Mouse (Mus musculus): ENCODE data around the gene Slc28a3.

Gene Slc28a3

DNA sequence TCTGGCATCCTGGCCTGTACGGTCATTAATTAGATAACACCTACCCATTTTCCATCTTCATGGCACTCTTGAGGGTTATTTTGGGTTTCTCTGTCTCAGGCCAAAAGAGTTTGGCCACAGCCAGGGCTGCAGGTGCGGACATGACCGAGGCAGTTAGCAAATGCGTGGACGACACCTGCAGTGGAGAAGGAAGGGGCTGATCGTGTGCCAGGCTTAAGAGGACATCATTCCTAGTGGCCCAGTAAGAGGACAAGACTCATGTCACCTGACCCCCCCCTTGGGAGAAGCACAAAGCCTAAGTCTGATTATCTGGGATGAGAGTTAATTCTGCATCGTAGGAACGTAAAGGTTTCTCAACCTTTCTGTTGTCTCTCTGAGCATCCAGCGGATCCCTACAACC is 44.5 kb downstream of the Slc28a3 start:
- in situ Hi-C loops (cut with MboI, MseI) = no loop called here

DNA sequence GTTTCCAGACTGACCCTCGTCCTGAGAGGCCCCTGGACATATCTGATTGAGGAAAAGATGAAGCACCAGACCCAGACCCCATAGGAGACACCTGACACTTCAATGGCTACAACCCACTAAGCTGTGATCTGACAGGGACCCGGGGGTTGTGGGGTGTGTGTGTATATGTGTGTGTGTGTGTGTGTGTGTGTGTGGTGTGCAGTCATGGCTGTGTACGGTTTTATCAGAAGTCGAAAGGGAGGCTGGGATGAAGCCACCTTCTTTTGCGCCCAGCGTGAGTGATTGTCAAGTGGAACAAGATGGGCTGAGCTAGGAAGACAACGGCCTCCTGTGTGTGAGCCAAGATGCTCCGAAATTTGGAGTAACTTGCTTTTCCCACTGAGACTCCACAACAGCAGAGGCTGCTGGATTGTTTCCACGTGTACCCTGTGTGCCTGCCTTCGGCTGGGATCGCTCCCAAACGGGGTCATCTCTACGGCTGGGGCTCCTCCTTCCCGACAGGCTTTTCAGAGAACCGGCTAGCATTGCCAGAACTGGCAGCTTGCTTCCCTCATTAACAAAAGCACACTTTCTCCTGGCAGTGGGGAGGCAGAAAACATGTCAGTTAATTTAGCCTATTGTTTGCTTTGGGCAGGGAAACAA is 50.1 kb downstream of the Slc28a3 start:
- in situ Hi-C loops (cut with MboI, MseI) = no loop called here

DNA sequence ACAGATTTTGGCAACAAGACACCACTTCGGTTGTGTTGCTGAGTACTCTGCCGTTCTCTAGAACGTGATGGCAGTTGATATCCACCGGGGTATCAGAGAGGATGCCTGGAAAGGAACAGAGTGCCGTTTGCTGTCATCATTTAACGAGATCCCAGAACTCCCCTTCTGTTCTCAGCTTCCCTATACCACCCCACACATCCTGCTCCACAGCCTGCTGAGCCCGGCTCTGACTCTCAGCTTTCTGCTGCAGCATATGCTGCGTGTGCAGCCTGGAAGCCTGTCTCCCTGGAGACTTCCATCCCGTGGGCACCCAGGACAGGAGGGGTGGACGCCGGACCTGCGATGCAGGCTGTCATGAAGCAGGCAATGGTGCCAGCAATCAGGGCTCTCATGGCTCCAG is 52.5 kb downstream of the Slc28a3 start:
- in situ Hi-C loops (cut with MboI, MseI) = no loop called here

DNA sequence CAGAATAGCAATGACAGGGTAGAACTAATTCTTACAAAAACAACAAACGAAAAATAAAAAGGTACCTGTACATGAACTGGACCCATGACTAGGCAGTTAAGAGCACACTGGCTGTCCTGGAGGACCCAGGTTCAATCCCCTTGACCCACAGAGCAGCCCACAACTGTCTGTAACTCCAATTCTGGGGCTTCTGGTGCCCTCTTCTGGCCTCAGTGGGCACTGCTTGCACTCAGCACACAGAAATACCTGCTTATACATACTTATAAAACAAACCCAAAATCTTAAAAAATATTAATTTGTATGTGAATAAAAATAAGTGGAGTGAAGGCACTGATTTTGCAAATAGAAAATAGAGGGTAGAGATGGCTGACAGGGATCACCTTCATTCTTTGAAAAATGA is 54.7 kb downstream of the Slc28a3 start:
- in situ Hi-C loops (cut with MboI, MseI) = no loop called here

DNA sequence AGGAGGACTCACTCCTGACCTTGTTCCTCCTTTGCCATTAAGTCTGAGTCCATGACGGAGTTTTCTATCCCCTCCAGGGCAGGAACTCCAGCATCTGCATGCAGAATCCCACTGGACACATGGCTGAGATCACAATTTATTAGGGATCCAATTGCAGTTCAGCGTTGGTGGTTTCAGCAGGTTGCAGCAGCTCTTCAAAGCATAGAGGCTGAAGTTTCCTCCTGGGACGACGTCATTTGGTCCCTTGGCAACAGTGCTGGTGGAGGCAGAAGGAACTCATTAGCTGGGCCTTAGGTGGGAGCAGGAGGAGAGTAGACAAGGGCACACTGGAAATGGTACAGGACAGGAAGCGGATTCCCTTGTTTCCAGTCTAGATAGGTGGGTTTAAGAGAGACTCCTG is 55.1 kb downstream of the Slc28a3 start:
- in situ Hi-C loops (cut with MboI, MseI) = no loop called here

DNA sequence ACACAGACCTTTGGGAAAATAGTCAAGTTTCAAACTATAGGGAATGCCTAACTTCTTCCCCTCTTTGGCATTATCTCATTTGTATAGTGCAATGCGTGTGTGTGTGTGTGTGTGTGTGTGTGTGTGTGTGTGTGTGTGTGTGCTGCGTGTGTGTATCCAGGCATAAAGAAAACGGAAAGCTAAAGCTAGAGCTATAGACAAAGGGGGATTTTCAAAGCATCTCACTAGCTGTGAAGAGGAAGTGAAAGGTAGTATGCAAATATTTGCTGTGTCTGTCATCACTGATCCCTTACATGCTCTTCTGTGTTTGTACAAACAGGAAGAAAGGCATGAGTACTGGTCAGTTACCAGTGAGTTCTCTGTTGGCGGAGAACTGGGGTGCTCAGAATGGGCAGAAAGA is 58.8 kb downstream of the Slc28a3 start:
- in situ Hi-C loops (cut with MboI, MseI) = no loop called here

DNA sequence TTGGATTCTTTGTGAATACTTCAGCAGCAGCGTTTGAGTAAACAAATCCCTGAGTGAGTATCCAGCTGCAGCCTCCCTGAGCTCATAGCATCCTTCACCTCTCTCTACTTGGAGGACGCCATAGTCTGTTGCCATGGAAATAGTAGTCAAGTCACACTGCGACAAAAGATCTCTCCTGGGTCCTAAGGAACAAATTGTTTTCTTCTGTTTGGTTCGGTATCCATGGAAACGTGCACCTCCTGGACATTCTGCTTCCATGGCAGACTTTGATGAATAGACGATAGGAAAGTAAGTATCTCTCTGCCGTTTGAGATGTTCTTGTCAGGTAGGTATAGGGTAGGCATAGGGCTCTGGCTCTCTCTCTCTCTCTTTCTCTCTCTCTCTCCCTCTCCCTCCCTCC is 63.1 kb downstream of the Slc28a3 start:
- in situ Hi-C loops (cut with MboI, MseI) = loop anchor here (5.0 to 10.0 kb wide), 5 partner anchors 270 to 543 kb away; partner anchors contain the start of genes Gkap1 (in 1 of the 2) and Idnk (in 1 of the 2)

DNA sequence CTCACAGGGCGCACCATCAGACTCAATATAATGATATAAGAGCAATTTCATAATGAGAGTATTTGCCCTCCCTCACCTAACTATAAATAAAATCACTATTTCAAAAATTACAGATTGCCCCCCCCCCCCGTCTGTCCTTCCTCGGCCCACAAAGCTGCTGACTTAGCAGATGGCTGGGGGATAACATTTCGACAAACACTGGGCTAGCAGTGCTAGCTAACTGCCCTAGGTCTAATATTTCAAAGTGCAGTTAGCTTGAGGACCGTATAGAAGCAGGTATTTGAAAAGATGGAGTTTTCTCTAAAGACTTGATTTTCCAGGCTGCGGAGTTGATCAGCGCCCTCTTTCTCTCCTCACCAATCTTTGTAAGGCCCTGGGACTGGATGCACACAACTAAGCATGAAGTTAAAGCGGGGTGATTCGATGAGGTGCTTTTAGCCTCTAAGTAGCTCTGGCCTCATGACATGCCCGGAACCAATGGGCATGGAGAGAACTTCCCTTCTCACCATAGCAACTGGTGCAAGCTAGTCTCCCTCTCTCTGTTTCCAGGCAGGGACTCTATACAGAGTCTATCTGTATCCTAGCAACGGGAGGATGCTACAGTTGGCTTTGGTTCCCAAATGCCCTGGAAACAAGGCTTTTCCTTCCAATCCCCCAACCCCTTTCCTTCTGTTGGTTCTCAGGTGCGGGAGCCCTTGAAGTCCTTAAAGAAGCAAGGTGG is 66.8 kb downstream of the Slc28a3 start:
- in situ Hi-C loops (cut with MboI, MseI) = loop anchor here (5.0 to 10.0 kb wide), 5 partner anchors 252 to 539 kb away; partner anchors contain the start of gene Idnk (in 1 of the 2)

DNA sequence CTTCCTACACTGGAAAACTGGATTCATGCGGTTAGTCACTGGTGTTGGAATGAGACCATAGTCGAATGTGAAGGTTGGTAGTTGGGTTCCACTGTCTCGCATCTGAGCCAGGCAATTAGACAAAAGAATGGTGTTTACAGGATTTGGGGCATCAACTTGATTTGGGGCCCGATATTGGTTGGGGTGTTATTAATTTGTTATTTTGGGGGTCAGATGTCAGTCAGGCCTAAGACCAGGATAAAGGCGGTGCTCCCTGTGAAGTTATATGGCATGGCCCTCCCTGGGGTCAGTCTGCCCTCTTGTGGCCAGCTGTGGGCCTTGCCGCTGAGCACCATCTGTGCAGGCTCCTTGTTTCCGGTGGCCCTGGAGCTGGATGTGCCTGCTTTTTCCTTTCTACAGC is 67.6 kb downstream of the Slc28a3 start:
- in situ Hi-C loops (cut with MboI, MseI) = loop anchor here (5.0 to 10.0 kb wide), 5 partner anchors 251 to 538 kb away; partner anchors contain the start of gene Idnk (in 1 of the 2)

DNA sequence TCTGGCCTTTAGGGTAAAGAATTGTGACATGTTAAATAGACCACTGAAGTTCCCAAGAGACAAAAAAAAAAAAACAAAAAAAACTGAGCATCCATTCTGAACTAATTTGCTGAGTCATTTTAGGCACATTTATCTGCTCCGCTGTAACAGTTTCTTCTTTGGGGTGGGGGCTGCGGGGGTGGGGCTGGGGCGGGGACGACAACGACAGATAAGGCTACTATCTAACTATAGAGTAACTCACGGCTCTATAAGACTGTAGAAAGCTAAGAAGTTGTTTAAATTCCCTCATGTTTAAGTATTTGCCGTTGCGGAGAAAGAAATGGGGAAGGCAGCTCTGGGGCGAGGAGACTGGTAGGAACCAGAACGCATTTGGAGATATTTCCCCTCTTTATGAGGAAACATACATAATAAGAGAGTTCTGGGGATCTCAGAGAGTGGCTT is 68.1 kb downstream of the Slc28a3 start:
- in situ Hi-C loops (cut with MboI, MseI) = loop anchor here (5.0 to 10.0 kb wide), 5 partner anchors 250 to 538 kb away; partner anchors contain the start of gene Idnk (in 1 of the 2)

DNA sequence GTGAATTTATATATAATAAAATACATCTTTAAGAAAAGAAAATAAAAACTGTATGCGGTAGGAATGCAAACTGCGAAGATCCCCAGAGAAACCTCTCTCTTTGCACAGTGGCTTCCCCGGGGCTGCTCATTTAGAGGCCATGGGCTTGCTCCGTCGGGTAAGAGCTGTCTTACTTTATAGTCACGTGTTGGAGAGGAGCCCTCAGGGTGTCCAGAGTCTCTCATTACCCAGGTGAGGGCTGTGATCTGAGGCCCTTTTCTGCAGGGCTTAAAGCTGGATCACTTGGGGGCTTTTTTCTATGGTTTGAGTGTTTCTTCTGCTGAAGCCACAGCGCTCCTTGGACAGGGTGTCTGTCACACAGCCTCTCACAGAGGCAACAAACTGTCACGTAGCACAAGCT is 68.5 kb downstream of the Slc28a3 start:
- in situ Hi-C loops (cut with MboI, MseI) = loop anchor here (5.0 to 10.0 kb wide), 5 partner anchors 250 to 537 kb away; partner anchors contain the start of gene Idnk (in 1 of the 2)

DNA sequence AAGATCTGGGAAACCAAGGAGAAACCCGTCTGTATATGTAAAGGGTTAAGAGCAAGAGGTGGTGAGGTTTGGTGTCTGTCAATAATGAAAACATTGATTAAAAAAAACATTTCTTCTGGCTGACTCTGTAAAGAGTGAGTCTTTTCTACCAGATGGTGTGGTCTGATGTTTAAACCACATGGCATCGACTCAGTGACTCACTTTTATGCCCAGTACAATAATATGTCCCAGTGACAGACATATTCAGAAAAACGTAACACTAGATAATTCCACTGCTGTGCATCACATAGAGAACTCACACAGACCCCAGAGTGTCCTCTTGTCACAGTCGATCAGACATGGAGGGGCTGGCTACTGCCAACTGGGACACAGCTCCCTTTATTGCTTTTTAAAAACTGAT is 69.1 kb downstream of the Slc28a3 start:
- in situ Hi-C loops (cut with MboI, MseI) = loop anchor here (5.0 to 10.0 kb wide), 5 partner anchors 249 to 537 kb away; partner anchors contain the start of gene Idnk (in 1 of the 2)

DNA sequence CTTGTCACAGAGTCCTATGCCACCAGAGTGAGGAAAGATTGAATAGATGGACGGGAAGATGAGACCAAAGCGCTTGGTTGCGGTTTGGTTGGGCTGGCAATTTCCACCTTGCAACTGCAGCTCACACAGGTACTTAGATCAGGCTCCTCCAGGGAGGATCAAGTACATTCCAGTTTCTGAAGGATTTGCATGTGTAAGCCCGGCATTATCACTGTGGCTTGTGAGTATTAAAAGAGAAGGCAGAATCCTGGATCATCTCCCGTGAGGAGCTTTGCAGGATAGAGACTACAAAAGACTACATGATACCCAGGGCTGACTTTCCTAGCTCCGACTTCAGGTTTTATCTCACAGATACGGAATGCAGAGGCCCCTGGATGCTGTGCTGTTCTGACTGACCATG is 71.7 kb downstream of the Slc28a3 start:
- in situ Hi-C loops (cut with MboI, MseI) = no loop called here

DNA sequence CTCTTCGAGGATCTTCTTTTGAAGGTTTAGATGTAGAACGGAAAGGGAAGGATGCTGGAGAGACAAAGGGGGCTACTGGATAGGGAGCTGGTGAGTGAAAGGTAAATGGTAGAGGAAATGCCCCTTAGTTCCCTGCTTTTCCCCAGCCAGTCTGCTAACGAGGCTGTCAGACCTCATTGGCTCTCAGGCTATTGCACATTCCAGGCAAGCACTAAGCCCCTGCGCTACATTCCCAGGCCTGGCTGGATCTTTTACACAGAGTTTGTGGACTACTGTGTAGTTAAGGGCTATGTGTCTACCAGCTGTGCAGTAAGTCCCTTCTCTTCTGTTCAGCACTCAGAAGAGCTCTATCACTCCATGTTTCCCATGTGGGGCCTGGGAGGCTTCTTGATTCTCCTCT is 72.3 kb downstream of the Slc28a3 start:
- in situ Hi-C loops (cut with MboI, MseI) = no loop called here

DNA sequence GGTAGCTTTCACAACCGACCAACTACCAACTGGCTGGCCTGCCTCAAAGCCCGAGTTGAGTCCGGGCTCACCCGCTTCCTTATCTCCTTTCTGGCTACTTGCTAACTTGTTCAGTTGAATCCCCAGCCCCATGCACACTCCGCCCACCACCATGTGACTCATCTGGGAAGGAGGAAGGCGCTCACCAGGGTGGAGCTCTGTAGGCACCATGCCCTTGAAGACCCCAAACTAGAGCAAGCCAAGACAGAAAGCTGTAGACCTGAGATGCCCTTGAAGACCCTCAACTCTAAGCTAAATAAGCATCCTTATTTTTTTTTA is 72.8 kb downstream of the Slc28a3 start:
- in situ Hi-C loops (cut with MboI, MseI) = no loop called here

DNA sequence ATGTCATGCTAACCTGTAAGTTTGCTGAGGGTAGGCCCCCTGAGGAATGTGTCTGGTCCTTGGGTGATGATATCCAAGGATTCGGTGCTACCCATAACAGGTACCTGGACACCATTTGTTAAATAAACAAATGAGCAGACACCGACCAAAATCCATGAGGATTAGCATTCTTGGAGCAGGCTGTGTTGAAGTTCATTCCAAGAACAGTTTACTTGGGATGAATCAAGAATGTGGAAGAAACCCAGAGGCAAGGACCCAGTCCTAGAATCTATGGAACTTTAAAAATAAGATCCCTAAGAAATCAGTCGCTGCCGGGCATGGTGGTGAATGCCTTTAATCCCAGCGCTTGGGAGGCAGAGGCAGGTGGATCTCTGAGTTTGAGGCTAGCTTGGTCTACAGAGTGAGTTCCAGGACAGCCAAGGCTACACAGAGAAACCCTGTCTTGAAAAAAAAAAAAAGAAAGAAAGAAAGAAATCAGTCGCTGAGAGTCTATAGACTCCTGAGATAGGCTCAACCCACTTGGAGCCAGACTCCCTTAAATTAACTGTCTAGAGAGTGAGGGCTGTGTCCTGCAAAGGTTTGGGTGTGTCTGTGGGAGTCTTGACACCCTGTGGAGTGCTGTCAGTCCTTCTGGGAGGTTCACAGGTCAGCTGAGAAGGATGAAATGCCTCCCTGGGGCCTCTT is 73.3 kb downstream of the Slc28a3 start:
- in situ Hi-C loops (cut with MboI, MseI) = no loop called here

DNA sequence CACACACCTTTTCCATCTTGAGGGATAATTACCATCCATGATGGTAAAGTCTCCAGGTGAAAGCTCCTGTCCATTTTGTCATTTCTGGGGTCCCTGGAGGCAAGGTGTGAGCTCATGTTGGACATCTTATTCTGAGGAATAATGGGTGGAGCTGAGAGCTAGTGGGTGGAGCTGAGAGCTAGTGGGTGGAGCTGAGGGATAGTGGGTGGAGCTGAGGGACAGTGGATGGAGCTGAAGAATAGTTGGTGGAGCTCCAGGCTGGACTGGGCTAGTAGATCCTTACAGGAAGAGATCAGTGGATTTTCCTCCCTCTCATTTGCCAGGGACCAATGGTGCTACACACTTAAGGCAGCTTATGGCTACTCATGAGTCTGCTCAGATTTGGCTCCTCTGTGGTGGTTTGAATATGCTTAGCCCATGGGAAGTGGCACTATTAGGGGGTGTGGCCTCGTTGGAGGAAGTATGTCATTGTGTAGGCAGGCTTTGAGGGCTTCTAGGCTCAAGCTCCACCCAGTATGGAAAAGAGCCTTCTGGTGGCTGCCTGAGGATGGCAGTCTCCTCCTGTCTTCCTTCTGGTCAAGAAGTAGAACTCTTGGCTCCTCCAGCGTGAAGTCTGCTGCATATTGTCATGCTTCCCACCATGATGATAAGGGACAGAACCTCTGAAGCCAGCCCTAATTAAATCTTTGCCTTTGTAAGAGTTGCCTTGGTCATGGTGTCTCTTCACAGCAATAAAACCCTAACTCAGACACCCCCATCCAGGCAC is 74.0 kb downstream of the Slc28a3 start:
- in situ Hi-C loops (cut with MboI, MseI) = no loop called here

DNA sequence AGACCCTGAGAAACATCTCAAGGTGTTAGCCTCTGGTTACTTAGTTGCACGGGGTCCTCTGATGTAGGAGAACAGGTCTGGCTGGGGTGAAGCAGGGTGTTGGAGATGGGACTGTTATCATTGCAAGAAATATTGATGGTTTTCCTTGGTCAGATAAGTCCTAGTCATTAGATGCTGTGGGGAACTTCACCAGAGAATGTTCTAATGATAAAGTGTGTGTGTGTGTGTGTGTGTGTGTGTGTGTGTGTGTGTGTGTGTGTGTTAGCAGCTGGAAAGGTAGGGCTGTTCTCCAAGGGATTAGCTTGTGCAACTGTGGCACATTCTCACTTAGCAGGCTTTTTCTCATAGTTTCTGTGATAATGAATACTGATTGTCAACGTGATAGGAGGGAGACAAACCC is 75.4 kb downstream of the Slc28a3 start:
- in situ Hi-C loops (cut with MboI, MseI) = no loop called here

DNA sequence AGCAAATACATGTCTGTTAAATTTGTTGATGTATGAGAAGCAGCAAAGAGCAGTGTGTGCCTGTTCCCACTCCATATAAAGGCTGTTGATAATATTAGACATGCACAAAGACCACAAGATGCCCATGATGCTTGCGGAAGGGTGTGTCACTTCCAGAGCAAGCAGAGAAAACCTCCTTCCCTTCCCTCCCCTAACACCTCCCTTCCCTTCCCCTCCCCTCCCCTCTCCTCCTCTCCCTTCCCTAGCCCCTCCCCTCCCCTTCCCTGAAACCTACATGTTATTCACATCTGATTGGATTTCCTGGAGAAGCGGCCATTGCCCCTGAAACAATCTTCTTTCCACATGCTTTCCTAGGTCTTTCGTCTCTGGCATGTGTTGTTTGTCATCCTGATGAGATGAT is 75.8 kb downstream of the Slc28a3 start:
- in situ Hi-C loops (cut with MboI, MseI) = no loop called here

DNA sequence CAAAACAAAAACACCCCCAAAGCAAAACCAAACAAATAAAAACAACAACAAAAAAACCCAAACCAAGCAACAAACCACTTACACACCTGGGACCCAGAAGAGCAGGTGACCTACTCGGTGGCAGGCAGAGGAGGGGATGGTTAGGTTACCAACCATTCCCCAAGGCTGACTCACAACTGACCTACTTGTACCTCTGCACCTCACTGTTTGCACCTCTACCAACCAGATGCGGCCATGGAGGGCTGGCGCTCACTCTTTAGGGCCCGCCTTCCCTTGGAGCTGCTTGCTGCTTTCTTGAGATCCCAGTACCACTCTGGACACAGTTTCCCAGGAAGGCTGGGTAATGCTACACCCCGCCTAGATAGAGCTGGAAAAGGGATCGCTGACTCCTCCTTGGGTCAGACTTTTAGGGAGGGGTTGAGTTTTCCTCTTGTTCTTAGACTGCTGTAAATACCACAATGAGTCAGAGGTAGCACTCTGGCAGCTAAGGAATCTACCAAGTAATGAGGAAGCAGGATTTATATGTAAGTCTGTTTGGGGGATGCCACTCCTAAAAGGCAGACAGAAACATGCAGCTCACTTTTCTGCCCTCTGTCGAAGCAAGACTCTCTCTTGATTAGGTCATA is 76.3 kb downstream of the Slc28a3 start:
- in situ Hi-C loops (cut with MboI, MseI) = no loop called here

DNA sequence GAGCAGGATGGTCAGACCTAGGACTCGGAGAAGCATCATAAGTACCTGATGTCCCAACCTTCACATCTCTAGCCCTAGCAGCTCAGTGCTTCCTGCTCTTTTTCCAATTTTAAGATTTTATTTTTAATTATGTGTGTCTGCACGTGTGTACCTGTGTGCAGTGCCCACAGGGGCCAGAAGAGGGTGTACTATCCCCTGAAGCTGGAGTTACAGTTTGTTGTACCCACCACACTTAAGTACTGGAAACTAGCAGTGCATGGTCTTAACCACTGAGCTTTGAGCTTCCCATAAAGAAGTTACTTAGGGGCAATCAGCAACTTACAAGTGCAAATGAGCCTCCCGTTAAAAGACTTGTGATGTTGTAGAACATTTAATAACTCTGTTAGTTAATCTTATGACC is 86.1 kb downstream of the Slc28a3 start:
- in situ Hi-C loops (cut with MboI, MseI) = no loop called here
